Mouse (Mus musculus): ENCODE data around the gene Msrb3. TPM values are rescaled to one million over a fixed set of nuclear protein-coding genes. Genes with fewer than 3 reads are reported as not detected.

The Msrb3 gene
- polyA plus RNA-seq, 1 experiment from 2014 or later, result 0.50 TPM

- Histone ChIP-seq H3K4me3 (ENCODE audit: low read depth, low read length) (no peak overlapping the region), H3K4me2 (ENCODE audit: low read depth, low read length) (no peak overlapping the region), H3K9ac (replicated peaks; ENCODE audit: low read depth, low read length) (no peak overlapping the region), H3K9me3 (ENCODE audit: control insufficient read depth, low read length) (no peaks in the 10 kb centered on the region), H3K36me3 (ENCODE audit: control insufficient read depth, insufficient read depth, low read length) (no peaks in the 10 kb centered on the region), H3K27ac (ENCODE audit: low read depth, low read length) (no peak overlapping the region), H3K4me1 (ENCODE audit: control insufficient read depth, insufficient read depth, low read length) (peaks cover 3% of the 10 kb centered on the region; the same call in 1 of the 2 replicates), H3K27me3 (ENCODE audit: control insufficient read depth, insufficient read depth, low read length) (no peaks in the 10 kb centered on the region)
- WGBS, result 82% methylated on average over 4 of the region's 4 CpGs
- ATAC-seq (ENCODE audit: low read depth), result no peak
Observed at GRCm38 (mm10) chr10:120810832-120811571, 87.9 kb downstream of the Msrb3 start.

- Histone ChIP-seq H3K27ac (ENCODE audit: low read depth, low read length) (no peak overlapping the region), H3K9me3 (ENCODE audit: control insufficient read depth, low read length) (no peaks in the 10 kb centered on the region), H3K27me3 (ENCODE audit: control insufficient read depth, insufficient read depth, low read length) (no peaks in the 10 kb centered on the region), H3K36me3 (ENCODE audit: control insufficient read depth, insufficient read depth, low read length) (no peaks in the 10 kb centered on the region), H3K4me1 (ENCODE audit: control insufficient read depth, insufficient read depth, low read length) (peaks cover 3% of the 10 kb centered on the region; the same call in 1 of the 2 replicates), H3K4me3 (ENCODE audit: low read depth, low read length) (no peak overlapping the region), H3K4me2 (ENCODE audit: low read depth, low read length) (no peak overlapping the region), H3K9ac (replicated peaks; ENCODE audit: low read depth, low read length) (no peak overlapping the region)
- 56% methylated on average over 14 of the region's 14 CpGs for WGBS
- ATAC-seq (ENCODE audit: low read depth), result no peak
Observed at GRCm38 (mm10) chr10:120810053-120810696, 88.7 kb downstream of the Msrb3 start.

GRCm38 (mm10) chr10:120808167-120808566, 90.7 kb downstream of the Msrb3 start:
- Histone ChIP-seq H3K4me3 (ENCODE audit: low read depth, low read length) (no peak overlapping the region), H3K4me2 (ENCODE audit: low read depth, low read length) (no peak overlapping the region), H3K27me3 (ENCODE audit: control insufficient read depth, insufficient read depth, low read length) (no peaks in the 10 kb centered on the region), H3K9ac (replicated peaks; ENCODE audit: low read depth, low read length) (no peak overlapping the region), H3K4me1 (ENCODE audit: control insufficient read depth, insufficient read depth, low read length) (peaks cover 3% of the 10 kb centered on the region; the same call in 1 of the 2 replicates), H3K36me3 (ENCODE audit: control insufficient read depth, insufficient read depth, low read length) (no peaks in the 10 kb centered on the region), H3K27ac (ENCODE audit: low read depth, low read length) (no peak overlapping the region), H3K9me3 (ENCODE audit: control insufficient read depth, low read length) (no peaks in the 10 kb centered on the region)
- WGBS, result 96% methylated on average over 4 of the region's 4 CpGs
- no peak for ATAC-seq (ENCODE audit: low read depth)

GRCm38 (mm10) chr10:120801127-120801526, 97.8 kb downstream of the Msrb3 start:
- no peak overlapping the region for H3K4me3 ChIP-seq (ENCODE audit: low read depth, low read length)
- H3K4me2 ChIP-seq (ENCODE audit: low read depth, low read length), result peak overlapping the region; percentile 36
- H3K27me3 ChIP-seq (ENCODE audit: control insufficient read depth, insufficient read depth, low read length), result no peaks in the 10 kb centered on the region
- H3K36me3 ChIP-seq (ENCODE audit: control insufficient read depth, insufficient read depth, low read length), result no peaks in the 10 kb centered on the region
- 12% methylated on average over 6 of the region's 6 CpGs for whole genome bisulfite sequencing
- H3K9me3 ChIP-seq (ENCODE audit: control insufficient read depth, low read length), result no peaks in the 10 kb centered on the region
- H3K9ac ChIP-seq (replicated peaks; ENCODE audit: low read depth, low read length), result no peak overlapping the region
- peak; percentile 44; the same call in 1 of the 2 replicates for ATAC-seq (ENCODE audit: low read depth)
- peaks cover 15% of the 10 kb centered on the region; the same call in 1 of the 2 replicates for H3K4me1 ChIP-seq (ENCODE audit: control insufficient read depth, insufficient read depth, low read length)
- H3K27ac ChIP-seq (ENCODE audit: low read depth, low read length), result no peak overlapping the region

- Histone ChIP-seq H3K4me3 (ENCODE audit: low read depth, low read length) (no peak overlapping the region), H3K36me3 (ENCODE audit: control insufficient read depth, insufficient read depth, low read length) (no peaks in the 10 kb centered on the region), H3K4me2 (ENCODE audit: low read depth, low read length) (no peak overlapping the region), H3K4me1 (ENCODE audit: control insufficient read depth, insufficient read depth, low read length) (peaks cover 15% of the 10 kb centered on the region; the same call in 1 of the 2 replicates), H3K27ac (ENCODE audit: low read depth, low read length) (no peak overlapping the region), H3K9ac (replicated peaks; ENCODE audit: low read depth, low read length) (no peak overlapping the region), H3K27me3 (ENCODE audit: control insufficient read depth, insufficient read depth, low read length) (no peaks in the 10 kb centered on the region), H3K9me3 (ENCODE audit: control insufficient read depth, low read length) (no peaks in the 10 kb centered on the region)
- WGBS, result 89% methylated on average over 6 of the region's 6 CpGs
- no peak for ATAC-seq (ENCODE audit: low read depth)
Observed at GRCm38 (mm10) chr10:120799479-120799878, 99.4 kb downstream of the Msrb3 start.

- Histone ChIP-seq H3K9me3 (ENCODE audit: control insufficient read depth, low read length) (no peaks in the 10 kb centered on the region), H3K4me3 (ENCODE audit: low read depth, low read length) (no peak overlapping the region), H3K27ac (ENCODE audit: low read depth, low read length) (no peak overlapping the region), H3K4me1 (ENCODE audit: control insufficient read depth, insufficient read depth, low read length) (peaks cover 12% of the 10 kb centered on the region; the same call in 1 of the 2 replicates), H3K27me3 (ENCODE audit: control insufficient read depth, insufficient read depth, low read length) (no peaks in the 10 kb centered on the region), H3K9ac (replicated peaks; ENCODE audit: low read depth, low read length) (no peak overlapping the region), H3K36me3 (ENCODE audit: control insufficient read depth, insufficient read depth, low read length) (no peaks in the 10 kb centered on the region), H3K4me2 (ENCODE audit: low read depth, low read length) (no peak overlapping the region)
- ATAC-seq (ENCODE audit: low read depth), result no peak
- WGBS, result 93% methylated on average over 4 of the region's 4 CpGs
Observed at GRCm38 (mm10) chr10:120796749-120797148, 102.2 kb downstream of the Msrb3 start.

GRCm38 (mm10) chr10:120794391-120794817, 104.5 kb downstream of the Msrb3 start:
- no peak overlapping the region for H3K4me3 ChIP-seq (ENCODE audit: low read depth, low read length)

GRCm38 (mm10) chr10:120792191-120792765, 106.6 kb downstream of the Msrb3 start:
- Histone ChIP-seq H3K4me1 (ENCODE audit: control insufficient read depth, insufficient read depth, low read length) (no peaks in the 10 kb centered on the region), H3K27me3 (ENCODE audit: control insufficient read depth, insufficient read depth, low read length) (no peaks in the 10 kb centered on the region), H3K36me3 (ENCODE audit: control insufficient read depth, insufficient read depth, low read length) (no peaks in the 10 kb centered on the region)

More at GRCm38 (mm10) chr10:120794391-120794817, 104.5 kb downstream of the Msrb3 start:
- H3K4me2 ChIP-seq (ENCODE audit: low read depth, low read length), result peak overlapping the region; percentile 3; the same call in 1 of the 2 replicates
- no peaks in the 10 kb centered on the region for H3K9me3 ChIP-seq (ENCODE audit: control insufficient read depth, low read length)
- H3K4me1 ChIP-seq (ENCODE audit: control insufficient read depth, insufficient read depth, low read length), result no peaks in the 10 kb centered on the region
- no peak for ATAC-seq (ENCODE audit: low read depth)
- H3K27ac ChIP-seq (ENCODE audit: low read depth, low read length), result no peak overlapping the region
- 25% methylated on average over 13 of the region's 13 CpGs for WGBS
- no peaks in the 10 kb centered on the region for H3K27me3 ChIP-seq (ENCODE audit: control insufficient read depth, insufficient read depth, low read length)
- no peak overlapping the region for H3K9ac ChIP-seq (replicated peaks; ENCODE audit: low read depth, low read length)
- H3K36me3 ChIP-seq (ENCODE audit: control insufficient read depth, insufficient read depth, low read length), result no peaks in the 10 kb centered on the region

GRCm38 (mm10) chr10:120791438-120791837, 107.5 kb downstream of the Msrb3 start:
- Histone ChIP-seq H3K27ac (ENCODE audit: low read depth, low read length) (no peak overlapping the region), H3K27me3 (ENCODE audit: control insufficient read depth, insufficient read depth, low read length) (no peaks in the 10 kb centered on the region), H3K9me3 (ENCODE audit: control insufficient read depth, low read length) (no peaks in the 10 kb centered on the region), H3K4me3 (ENCODE audit: low read depth, low read length) (no peak overlapping the region), H3K36me3 (ENCODE audit: control insufficient read depth, insufficient read depth, low read length) (no peaks in the 10 kb centered on the region), H3K9ac (replicated peaks; ENCODE audit: low read depth, low read length) (no peak overlapping the region), H3K4me2 (ENCODE audit: low read depth, low read length) (no peak overlapping the region), H3K4me1 (ENCODE audit: control insufficient read depth, insufficient read depth, low read length) (no peaks in the 10 kb centered on the region)
- 81% methylated on average over 11 of the region's 11 CpGs for WGBS
- ATAC-seq (ENCODE audit: low read depth), result no peak

More at GRCm38 (mm10) chr10:120792191-120792765, 106.6 kb downstream of the Msrb3 start:
- no peak overlapping the region for H3K4me2 ChIP-seq (ENCODE audit: low read depth, low read length)
- H3K27ac ChIP-seq (ENCODE audit: low read depth, low read length), result no peak overlapping the region
- H3K4me3 ChIP-seq (ENCODE audit: low read depth, low read length), result no peak overlapping the region
- H3K9me3 ChIP-seq (ENCODE audit: control insufficient read depth, low read length), result no peaks in the 10 kb centered on the region
- no peak overlapping the region for H3K9ac ChIP-seq (replicated peaks; ENCODE audit: low read depth, low read length)
- 75% methylated on average over 11 of the region's 11 CpGs for WGBS
- ATAC-seq (ENCODE audit: low read depth), result no peak

All from neural tube, embryonic 14.5 days (tissue).